Mouse (Mus musculus): ENCODE measurements around the gene Fgfr2. TPM values are rescaled to one million over a fixed set of nuclear protein-coding genes. Genes with fewer than 3 reads are reported as not detected.
A peak's percentile ranks its signal among the peaks of the same experiment; 100 is the strongest.

Fgfr2 gene
- polyA plus RNA-seq, 1 experiment from 2014 or later, result 24.1 TPM

DNA sequence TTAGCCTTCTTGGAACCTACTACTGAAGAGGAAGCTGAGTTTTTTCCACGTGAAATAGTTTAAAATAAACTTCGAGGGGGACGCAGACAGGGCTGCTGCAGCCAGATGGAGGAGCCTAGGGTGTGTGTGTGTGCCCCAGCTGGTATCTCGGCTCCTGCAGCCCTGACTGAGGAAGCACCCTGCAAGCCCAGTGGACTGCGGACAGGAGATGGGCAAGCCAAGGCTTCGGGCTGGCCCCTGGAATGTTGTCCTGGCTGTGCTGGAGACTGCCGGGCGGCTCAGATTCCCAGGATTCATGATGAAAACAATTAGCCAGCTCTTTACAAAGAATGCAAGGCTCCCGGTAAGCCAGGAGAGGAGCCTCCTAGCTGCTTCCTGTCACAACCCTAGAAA lies 465.1 kb downstream of the Fgfr2 start:
- Histone ChIP-seq H3K9ac (ENCODE audit: low read depth, low read length) (0 out of 2 replicates have a peak overlapping the region, but pooled peaks have one; percentile 1), H3K36me3 (ENCODE audit: control insufficient read depth, insufficient read depth, low read length) (no peaks in the 10 kb centered on the region)

DNA sequence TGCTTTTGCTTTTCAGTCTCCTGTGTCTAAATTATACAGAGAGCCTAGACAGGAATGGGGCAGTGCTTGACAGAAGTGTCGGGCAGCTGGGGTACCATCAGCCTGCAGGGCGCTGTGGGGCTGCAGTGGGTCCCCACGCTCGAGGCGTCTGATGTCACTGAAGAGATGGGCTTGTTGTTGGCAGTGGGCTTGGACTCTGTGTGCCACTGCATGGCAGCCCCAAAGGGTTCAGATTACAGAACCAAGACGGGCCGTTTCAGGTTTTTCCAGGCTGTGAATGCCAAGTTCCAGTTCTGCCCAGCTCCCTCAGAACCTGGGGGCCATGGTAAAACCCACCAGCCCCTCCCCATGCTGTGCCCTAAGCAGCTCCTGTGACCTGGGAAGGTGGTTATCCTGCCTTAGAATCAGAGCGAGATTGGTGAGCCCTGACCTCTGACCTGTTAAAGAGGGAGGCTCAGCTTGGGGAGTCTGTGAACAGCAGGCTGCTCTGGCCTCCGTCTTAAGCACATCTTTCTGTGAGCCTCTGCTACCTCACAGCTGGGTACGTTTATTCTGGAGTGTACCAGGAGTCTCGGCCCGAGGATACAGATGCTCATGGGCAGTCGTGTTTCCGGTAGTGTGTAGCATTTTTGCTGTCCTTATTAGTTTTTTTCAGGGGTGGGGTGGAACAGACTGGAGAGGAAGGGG lies 465.6 kb downstream of the Fgfr2 start:
- no peaks in the 10 kb centered on the region for H3K27me3 ChIP-seq (replicated peaks; ENCODE audit: control insufficient read depth, insufficient read depth, low read length)
- peaks cover 8% of the 10 kb centered on the region for H3K4me1 ChIP-seq (ENCODE audit: control insufficient read depth, insufficient read depth, low read depth, low read length)
- no peak for ATAC-seq
- no peak overlapping the region for H3K4me3 ChIP-seq (ENCODE audit: low read length)
- WGBS, result 45% methylated on average over 14 of the region's 14 CpGs
- H3K4me2 ChIP-seq (ENCODE audit: low read length), result no peak overlapping the region
- H3K36me3 ChIP-seq (ENCODE audit: control insufficient read depth, insufficient read depth, low read length), result no peaks in the 10 kb centered on the region
- H3K9ac ChIP-seq (ENCODE audit: low read depth, low read length), result peak overlapping the region; percentile 17; the same call in 1 of the 2 replicates
- H3K9me3 ChIP-seq (ENCODE audit: control insufficient read depth, low read length), result no peaks in the 10 kb centered on the region
- peak overlapping the region; percentile 48 for H3K27ac ChIP-seq (ENCODE audit: low read depth, low read length)

More for the DNA sequence above, 465.1 kb downstream of the Fgfr2 start:
- no peaks in the 10 kb centered on the region for H3K9me3 ChIP-seq (ENCODE audit: control insufficient read depth, low read length)
- H3K27me3 ChIP-seq (replicated peaks; ENCODE audit: control insufficient read depth, insufficient read depth, low read length), result no peaks in the 10 kb centered on the region
- no peak for ATAC-seq
- peaks cover 8% of the 10 kb centered on the region for H3K4me1 ChIP-seq (ENCODE audit: control insufficient read depth, insufficient read depth, low read depth, low read length)
- H3K4me2 ChIP-seq (ENCODE audit: low read length), result no peak overlapping the region
- WGBS, result 22% methylated on average over 9 of the region's 9 CpGs
- H3K4me3 ChIP-seq (ENCODE audit: low read length), result no peak overlapping the region
- no peak overlapping the region for H3K27ac ChIP-seq (ENCODE audit: low read depth, low read length)

DNA sequence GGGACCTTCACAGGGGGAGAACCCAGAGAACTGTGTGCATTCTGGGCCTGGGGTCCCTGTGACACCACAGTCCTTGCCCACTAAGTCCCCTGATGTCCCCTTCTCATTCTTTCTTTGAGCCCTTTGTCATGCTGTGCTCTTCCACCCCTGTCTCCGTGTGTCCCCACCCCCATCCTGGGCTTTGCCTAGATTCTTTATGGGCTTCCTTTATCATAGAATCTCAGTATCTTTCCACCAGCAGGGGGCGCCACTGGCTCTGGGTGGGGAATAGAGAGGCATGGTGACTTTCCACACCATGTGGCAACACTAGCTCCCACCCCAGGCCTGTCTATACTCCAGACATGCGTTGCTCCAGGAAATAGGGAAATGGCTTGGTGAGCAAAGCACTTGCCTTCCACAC lies 466.6 kb downstream of the Fgfr2 start:
- H3K4me1 ChIP-seq (ENCODE audit: control insufficient read depth, insufficient read depth, low read depth, low read length), result peaks cover 8% of the 10 kb centered on the region
- ATAC-seq, result peak; percentile 47
- no peaks in the 10 kb centered on the region for H3K9me3 ChIP-seq (ENCODE audit: control insufficient read depth, low read length)
- peak overlapping the region; percentile 53; the same call in 1 of the 2 replicates for H3K27ac ChIP-seq (ENCODE audit: low read depth, low read length)
- WGBS, result 3% methylated on average over 3 of the region's 3 CpGs
- H3K4me3 ChIP-seq (ENCODE audit: low read length), result no peak overlapping the region
- H3K4me2 ChIP-seq (ENCODE audit: low read length), result no peak overlapping the region
- H3K9ac ChIP-seq (ENCODE audit: low read depth, low read length), result no peak overlapping the region
- H3K27me3 ChIP-seq (replicated peaks; ENCODE audit: control insufficient read depth, insufficient read depth, low read length), result no peaks in the 10 kb centered on the region
- H3K36me3 ChIP-seq (ENCODE audit: control insufficient read depth, insufficient read depth, low read length), result no peaks in the 10 kb centered on the region

DNA sequence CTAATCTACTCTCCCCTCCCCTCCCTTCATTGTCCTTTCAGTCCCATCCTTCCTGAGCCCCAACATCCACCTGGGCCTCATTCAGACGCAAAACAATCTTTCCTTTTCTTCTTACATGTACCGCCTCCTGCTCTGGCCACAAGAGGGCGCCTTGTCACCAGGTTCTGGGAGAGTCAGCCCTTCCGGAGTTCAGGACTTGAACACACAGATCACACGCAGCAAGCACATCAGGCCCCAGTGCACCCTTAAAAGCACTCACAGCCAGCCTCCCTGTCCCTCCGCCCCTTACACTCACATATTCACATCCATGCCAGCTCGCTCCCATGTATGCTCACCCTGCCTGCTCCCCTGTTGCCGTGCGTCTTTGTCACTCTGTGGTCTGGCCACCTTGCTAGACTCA lies 467.1 kb downstream of the Fgfr2 start:
- 13% methylated on average over 9 of the region's 9 CpGs for WGBS
- no peaks in the 10 kb centered on the region for H3K27me3 ChIP-seq (replicated peaks; ENCODE audit: control insufficient read depth, insufficient read depth, low read length)
- no peak overlapping the region; the same call in 1 of the 2 replicates for H3K4me2 ChIP-seq (ENCODE audit: low read length)
- peaks cover 8% of the 10 kb centered on the region for H3K4me1 ChIP-seq (ENCODE audit: control insufficient read depth, insufficient read depth, low read depth, low read length)
- H3K27ac ChIP-seq (ENCODE audit: low read depth, low read length), result peak overlapping the region; percentile 53; the same call in 1 of the 2 replicates
- no peaks in the 10 kb centered on the region for H3K9me3 ChIP-seq (ENCODE audit: control insufficient read depth, low read length)
- no peak overlapping the region for H3K9ac ChIP-seq (ENCODE audit: low read depth, low read length)
- no peaks in the 10 kb centered on the region for H3K36me3 ChIP-seq (ENCODE audit: control insufficient read depth, insufficient read depth, low read length)
- H3K4me3 ChIP-seq (ENCODE audit: low read length), result no peak overlapping the region
- peak; percentile 74 for ATAC-seq

DNA sequence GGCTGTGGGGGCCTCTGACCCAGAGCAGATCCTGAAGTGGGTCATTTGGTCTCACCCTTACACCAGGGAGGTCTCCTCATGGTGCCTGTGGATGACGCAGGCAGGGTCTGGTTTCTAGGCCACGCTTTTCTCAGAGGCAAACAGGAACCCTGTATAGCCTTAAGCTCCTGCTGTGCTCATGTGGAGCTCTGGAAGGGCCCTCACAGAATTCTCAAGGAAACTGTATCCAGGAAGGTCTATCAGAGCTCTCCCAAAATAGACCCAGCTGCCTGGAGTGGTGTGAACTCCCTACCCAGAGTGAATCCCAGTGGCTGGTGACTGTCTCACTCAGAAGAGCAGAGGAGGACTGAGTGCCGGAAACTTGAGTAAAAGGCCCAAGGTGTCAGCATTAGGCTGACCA lies 468.7 kb downstream of the Fgfr2 start:
- H3K9ac ChIP-seq (ENCODE audit: low read depth, low read length), result no peak overlapping the region
- no peak for ATAC-seq

DNA sequence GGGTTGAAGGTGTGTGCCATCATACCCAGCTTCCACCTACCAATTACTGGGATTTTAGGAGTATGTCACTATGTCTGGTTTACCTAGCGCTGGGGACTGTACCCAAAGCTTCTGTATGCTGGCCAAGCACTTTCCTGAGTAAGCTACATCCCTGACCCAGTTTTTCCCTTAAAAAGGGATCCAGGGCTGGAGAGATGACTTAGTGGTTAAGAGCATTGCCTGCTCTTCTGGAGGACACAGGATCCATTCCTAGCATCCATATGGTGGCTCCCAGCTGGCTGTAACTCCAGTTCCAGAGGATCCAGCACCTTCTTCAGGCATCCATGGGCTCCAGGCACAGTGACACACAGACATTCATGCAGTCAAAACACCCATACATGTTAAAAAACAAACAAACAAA lies 476.6 kb downstream of the Fgfr2 start:
- ATAC-seq, result no peak
- 94% methylated on average over 1 of the region's 1 CpGs for WGBS
- Histone ChIP-seq H3K36me3 (ENCODE audit: control insufficient read depth, insufficient read depth, low read length) (no peaks in the 10 kb centered on the region), H3K27ac (ENCODE audit: low read depth, low read length) (no peak overlapping the region), H3K4me1 (ENCODE audit: control insufficient read depth, insufficient read depth, low read depth, low read length) (no peaks in the 10 kb centered on the region), H3K9me3 (ENCODE audit: control insufficient read depth, low read length) (no peaks in the 10 kb centered on the region), H3K9ac (ENCODE audit: low read depth, low read length) (no peak overlapping the region), H3K4me2 (ENCODE audit: low read length) (no peak overlapping the region), H3K27me3 (replicated peaks; ENCODE audit: control insufficient read depth, insufficient read depth, low read length) (no peaks in the 10 kb centered on the region), H3K4me3 (ENCODE audit: low read length) (no peak overlapping the region)

More for the DNA sequence above, 468.7 kb downstream of the Fgfr2 start:
- H3K27ac ChIP-seq (ENCODE audit: low read depth, low read length), result no peak overlapping the region
- no peaks in the 10 kb centered on the region for H3K27me3 ChIP-seq (replicated peaks; ENCODE audit: control insufficient read depth, insufficient read depth, low read length)
- no peak overlapping the region for H3K4me2 ChIP-seq (ENCODE audit: low read length)
- H3K9me3 ChIP-seq (ENCODE audit: control insufficient read depth, low read length), result no peaks in the 10 kb centered on the region
- H3K36me3 ChIP-seq (ENCODE audit: control insufficient read depth, insufficient read depth, low read length), result no peaks in the 10 kb centered on the region
- H3K4me3 ChIP-seq (ENCODE audit: low read length), result no peak overlapping the region
- WGBS, result 75% methylated on average over 3 of the region's 3 CpGs
- H3K4me1 ChIP-seq (ENCODE audit: control insufficient read depth, insufficient read depth, low read depth, low read length), result peaks cover 8% of the 10 kb centered on the region

DNA sequence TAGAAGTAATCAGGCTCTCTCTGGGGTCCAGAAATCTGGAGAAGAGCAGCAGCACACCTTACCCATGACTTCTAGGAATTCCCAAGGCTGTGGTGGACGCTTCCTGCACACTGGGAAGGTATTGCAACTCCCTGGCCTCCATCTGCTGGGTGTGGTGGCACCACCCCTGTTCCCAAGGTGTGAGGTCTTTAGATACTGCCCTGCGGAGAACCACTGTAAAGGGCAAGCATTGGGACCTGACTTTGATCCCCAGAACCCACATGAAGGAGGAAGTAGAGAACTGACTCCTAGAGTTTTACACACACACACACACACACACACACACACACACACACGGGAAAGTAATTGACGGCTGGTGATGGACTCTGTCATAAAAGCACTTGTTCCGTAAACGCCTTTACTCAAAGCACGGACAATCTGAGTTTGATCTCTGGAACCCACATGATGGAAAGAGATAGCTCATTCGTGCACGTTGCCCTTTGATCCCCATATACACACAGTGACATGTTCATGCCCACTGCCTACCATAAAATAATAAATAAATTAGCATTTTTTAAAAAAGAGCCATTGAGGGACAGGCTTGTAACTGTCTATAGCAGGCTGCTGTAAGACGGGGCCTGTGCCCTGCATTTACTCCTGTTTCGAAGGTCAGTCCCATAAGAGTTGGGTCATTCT lies 478.4 kb downstream of the Fgfr2 start:
- Histone ChIP-seq H3K4me3 (ENCODE audit: low read length) (no peak overlapping the region), H3K27ac (ENCODE audit: low read depth, low read length) (no peak overlapping the region), H3K9ac (ENCODE audit: low read depth, low read length) (no peak overlapping the region), H3K27me3 (replicated peaks; ENCODE audit: control insufficient read depth, insufficient read depth, low read length) (no peaks in the 10 kb centered on the region), H3K4me2 (ENCODE audit: low read length) (no peak overlapping the region), H3K4me1 (ENCODE audit: control insufficient read depth, insufficient read depth, low read depth, low read length) (no peaks in the 10 kb centered on the region; the same call in 1 of the 2 replicates), H3K36me3 (ENCODE audit: control insufficient read depth, insufficient read depth, low read length) (no peaks in the 10 kb centered on the region), H3K9me3 (ENCODE audit: control insufficient read depth, low read length) (no peaks in the 10 kb centered on the region)
- ATAC-seq, result no peak
- WGBS, result 88% methylated on average over 11 of the region's 11 CpGs

DNA sequence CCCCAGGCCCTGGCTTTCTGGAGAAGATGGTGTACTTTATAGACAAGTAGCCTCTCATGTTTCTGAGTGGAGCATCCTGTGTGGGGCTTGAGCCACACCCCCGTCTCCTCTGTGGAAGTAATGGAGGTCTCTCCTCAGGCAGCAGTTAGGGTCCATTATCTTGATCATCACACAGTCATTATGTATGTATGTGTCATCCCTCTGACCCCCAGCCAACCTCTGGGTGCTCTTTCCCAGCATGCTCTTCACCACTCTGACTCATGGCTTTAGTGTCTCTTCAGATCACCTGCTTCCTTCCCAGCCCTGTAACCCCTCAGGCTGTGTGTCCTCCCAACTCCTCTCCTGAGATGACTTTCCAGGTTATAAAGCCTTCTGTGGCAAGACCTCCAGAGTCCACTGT lies 481.5 kb downstream of the Fgfr2 start:
- no peak for ATAC-seq
- Histone ChIP-seq H3K4me1 (ENCODE audit: control insufficient read depth, insufficient read depth, low read depth, low read length) (peaks cover 2% of the 10 kb centered on the region; the same call in 1 of the 2 replicates), H3K9ac (ENCODE audit: low read depth, low read length) (no peak overlapping the region), H3K27ac (ENCODE audit: low read depth, low read length) (no peak overlapping the region), H3K27me3 (replicated peaks; ENCODE audit: control insufficient read depth, insufficient read depth, low read length) (no peaks in the 10 kb centered on the region; the same call in 1 of the 2 replicates), H3K4me2 (ENCODE audit: low read length) (no peak overlapping the region), H3K4me3 (ENCODE audit: low read length) (no peak overlapping the region), H3K36me3 (ENCODE audit: control insufficient read depth, insufficient read depth, low read length) (no peaks in the 10 kb centered on the region), H3K9me3 (ENCODE audit: control insufficient read depth, low read length) (no peaks in the 10 kb centered on the region)
- 91% methylated on average over 1 of the region's 1 CpGs for WGBS

DNA sequence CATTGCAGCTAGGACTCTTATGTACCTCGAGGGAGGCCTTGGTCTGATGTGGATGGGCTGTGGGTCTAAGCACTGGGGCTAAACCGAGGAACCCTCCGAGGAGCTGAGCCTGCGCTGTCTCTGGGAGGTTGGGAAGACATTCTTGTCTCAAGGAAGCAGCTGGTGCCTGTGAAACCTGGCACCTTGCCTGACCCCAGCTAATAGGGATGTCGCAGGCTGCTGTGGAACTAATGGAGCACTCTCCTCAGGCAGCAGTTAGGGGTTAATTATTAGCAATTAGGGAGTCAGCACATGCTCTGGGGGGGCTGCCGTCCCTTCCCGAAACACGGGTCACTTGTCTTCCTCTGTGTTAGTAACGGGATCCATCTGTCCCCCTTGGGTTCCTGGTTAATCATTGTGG lies 482.2 kb downstream of the Fgfr2 start:
- Histone ChIP-seq H3K4me2 (ENCODE audit: low read length) (no peak overlapping the region), H3K4me1 (ENCODE audit: control insufficient read depth, insufficient read depth, low read depth, low read length) (peaks cover 2% of the 10 kb centered on the region; the same call in 1 of the 2 replicates), H3K36me3 (ENCODE audit: control insufficient read depth, insufficient read depth, low read length) (no peaks in the 10 kb centered on the region), H3K9ac (ENCODE audit: low read depth, low read length) (no peak overlapping the region), H3K27ac (ENCODE audit: low read depth, low read length) (no peak overlapping the region), H3K27me3 (replicated peaks; ENCODE audit: control insufficient read depth, insufficient read depth, low read length) (no peaks in the 10 kb centered on the region; the same call in 1 of the 2 replicates), H3K4me3 (ENCODE audit: low read length) (no peak overlapping the region), H3K9me3 (ENCODE audit: control insufficient read depth, low read length) (no peaks in the 10 kb centered on the region)
- no peak for ATAC-seq
- 32% methylated on average over 8 of the region's 9 CpGs for WGBS
